Mouse (Mus musculus): ENCODE measurements around the gene Pigb.
"Not testable (repeated sequence)": the region's sequence is repeated elsewhere in the genome, so short reads cannot be mapped to it uniquely, and the experiment has no call there.

Gene Pigb

DNA sequence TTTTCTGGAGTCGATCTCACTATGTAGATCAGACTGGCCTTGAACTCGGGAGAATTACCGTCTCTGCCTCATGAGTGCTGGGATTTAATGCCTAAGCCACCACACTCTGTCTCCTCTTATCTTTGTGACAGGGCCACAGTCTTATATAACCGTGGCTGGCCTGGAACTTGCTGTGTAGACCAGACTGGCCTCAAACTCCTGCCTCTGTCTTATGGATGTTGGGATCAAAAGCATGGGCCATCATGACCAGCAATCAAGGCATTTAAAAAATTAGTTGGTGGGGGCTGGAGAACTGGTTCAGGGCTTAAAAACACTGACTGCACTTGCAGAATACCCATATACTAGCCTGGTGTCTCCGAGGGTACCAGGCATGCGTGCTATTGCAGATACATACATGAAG, at the start of gene Pigb:
TSS of gene Pigb (minus strand) at position 299 of the 400 bp plus-strand sequence.
- in situ Hi-C loops (cut with MboI, MseI): loop anchor here (5.0 kb wide), 2 partner anchors 52 to 73 kb away; no protein-coding TSS in a partner anchor

DNA sequence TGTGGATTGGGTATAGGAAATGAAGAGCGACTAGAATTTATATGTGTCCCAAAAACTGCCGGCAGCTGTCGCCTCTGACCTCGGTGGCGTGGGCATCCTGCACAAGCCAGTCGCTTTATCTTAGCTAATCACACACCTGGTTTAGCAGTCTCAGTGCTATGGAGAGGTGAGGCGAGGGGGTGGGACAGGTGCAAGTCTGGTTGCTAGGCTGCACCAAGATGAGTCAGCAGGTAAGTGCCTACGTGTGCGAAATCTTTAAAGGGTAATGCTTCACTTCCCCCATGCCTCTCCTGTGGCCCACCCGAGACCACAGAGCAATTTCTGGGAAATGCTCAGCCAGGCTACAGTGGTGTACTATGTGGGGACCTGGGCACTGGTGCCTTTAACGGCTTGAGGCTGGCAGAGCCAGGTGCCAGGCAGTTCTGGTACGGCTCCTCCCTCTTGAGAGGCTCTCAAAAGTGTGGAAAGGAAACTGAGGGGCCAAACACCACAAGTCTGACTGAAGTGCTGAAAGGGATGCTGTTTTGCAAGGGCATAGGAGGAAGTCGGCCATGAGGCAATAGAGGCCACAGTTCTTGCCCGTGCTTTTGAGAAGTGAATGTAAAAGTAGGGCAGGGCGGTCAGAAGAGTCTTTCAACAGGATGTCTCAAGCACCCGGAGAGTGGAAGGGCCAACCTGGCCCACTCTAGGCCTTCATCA, 49.2 kb upstream of the Pigb start:
- in situ Hi-C loops (cut with MboI, MseI): no loop called here

DNA sequence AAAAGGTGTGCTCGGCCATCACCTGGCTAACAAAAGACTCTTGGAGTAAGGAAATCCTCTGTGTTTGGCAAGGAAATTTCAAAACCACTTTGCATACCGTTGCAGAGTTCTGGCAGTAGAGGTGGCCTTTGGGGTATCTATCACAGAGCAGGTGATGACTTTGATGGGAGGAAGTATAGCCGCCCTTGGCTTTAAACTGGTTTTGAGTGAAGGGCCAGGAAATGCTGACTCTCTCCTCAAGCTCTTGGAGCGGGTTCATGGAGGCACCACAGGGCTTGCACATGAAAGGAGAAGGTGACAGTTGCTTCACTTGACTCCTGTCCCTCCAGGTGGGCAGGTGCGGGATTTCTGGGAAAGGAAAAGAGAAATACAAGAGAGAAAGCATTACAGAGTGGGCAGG, 47.4 kb upstream of the Pigb start:
- in situ Hi-C loops (cut with MboI, MseI): no loop called here

DNA sequence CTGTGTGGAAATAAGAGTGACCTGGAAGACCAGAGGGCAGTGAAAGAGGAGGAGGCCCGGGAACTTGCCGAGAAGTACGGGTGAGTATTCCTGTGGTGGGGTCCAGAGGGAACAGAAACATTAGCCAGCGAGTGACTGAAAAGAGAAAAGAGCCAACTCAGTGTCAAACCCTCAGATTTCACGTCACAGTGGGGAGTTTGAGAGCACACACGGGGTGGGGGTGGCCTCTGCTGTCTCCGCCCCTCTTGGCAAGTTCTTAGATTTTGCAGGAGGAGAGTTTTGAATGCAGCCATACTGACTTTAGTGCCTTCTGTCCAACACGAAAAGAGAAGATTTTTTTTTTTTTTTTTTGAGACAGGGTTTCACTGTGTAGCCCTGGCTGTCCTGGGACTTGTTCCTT, 46.9 kb upstream of the Pigb start:
- in situ Hi-C loops (cut with MboI, MseI): no loop called here

DNA sequence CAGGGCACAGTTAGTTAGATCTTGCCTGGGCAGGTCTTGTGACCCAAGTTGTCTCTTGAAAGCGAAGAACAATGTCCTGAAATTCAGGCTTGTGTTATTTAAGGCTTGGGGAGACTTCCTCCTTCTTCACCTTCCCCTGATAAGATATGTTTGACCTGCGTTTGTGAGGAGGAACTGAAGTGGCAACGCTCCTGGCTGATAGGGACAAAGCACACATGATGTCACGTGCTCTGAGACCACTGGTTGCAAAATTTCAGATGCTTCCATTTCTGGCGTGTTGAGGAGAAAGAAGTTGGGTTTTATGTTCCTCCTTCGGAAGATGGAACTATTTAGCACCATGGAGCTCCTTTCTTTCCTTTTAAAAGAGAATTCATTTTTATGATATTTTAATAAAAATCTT, 45.7 kb upstream of the Pigb start:
- in situ Hi-C loops (cut with MboI, MseI): no loop called here

DNA sequence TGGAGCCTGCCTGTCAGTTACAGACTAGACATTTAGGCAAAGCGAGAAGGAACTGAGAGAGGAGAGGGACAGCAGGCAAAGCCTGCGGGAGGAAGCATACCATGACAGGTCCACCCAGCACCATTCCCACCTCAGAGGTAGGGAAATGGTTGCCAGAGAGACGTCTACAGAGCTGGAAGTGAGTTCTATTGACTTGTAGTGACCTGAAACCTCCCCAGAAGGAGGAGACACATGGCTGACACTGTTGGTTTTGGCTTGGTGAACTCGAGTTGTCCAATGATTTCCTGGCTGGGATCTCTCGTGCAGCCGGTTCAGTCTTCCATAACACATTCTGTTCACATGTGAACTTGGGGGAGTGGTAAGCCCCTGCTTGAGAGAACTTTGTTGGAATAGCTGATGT, 43.8 kb upstream of the Pigb start:
- in situ Hi-C loops (cut with MboI, MseI): no loop called here

DNA sequence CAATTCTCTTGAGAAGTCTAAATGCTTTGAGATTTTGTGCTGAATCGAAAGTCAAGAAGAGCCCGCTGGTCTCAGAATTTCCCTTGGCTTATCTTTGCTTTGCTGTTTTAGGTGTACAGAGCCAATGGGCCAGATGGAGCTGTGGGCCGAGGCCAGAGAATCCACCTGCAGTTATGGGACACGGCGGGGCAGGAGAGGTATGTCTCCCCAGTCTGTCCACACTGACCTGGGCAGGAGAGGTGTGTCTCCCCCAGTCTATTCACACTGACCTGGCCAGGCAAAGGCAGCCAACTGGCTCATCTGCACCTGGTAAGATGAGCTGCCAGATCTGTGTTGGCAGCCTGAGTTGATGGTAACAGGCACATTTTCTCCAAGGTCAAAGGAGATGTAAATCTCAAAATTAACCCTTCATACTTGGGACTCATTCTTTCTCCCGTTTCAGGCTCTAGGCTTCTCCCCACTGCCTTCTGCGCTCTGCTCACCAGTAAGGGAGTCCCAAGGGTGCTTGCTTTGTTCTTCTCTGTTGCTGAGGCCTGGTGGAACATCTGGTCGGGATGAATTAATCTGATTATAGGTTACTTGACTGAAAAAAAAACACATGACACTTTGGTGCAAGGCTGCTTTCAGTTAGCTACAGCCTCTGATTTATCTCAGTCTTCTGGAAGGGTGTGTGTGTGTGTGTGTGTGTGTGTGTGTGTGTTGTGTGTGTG, 42.3 kb upstream of the Pigb start:
- in situ Hi-C loops (cut with MboI, MseI): no loop called here

DNA sequence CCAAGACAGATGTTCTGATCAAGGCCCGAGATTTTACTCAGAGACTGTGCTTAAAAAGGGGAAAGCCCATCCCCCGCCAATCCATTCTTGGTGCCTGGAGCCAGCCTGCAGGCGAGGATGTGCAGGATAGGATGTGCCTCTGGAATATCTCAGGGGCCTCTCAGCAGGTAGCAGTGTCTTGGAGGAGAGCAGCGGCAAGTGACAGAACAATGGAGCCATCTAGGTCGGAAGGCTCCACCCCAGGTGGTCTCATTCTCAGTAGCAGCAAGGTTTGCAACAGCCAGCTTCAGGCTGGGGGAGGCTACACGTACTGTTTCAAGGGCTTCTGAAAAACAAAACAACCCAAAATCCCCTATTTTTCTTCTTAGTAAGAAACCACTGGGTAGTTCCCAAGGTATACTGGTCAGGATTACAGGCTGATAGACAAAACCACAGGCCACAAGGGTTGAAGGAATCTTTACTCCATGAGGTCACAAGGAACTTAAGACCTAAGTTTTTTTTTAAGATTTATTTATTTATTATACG, 39.7 kb upstream of the Pigb start:
- in situ Hi-C loops (cut with MboI, MseI): no loop called here

DNA sequence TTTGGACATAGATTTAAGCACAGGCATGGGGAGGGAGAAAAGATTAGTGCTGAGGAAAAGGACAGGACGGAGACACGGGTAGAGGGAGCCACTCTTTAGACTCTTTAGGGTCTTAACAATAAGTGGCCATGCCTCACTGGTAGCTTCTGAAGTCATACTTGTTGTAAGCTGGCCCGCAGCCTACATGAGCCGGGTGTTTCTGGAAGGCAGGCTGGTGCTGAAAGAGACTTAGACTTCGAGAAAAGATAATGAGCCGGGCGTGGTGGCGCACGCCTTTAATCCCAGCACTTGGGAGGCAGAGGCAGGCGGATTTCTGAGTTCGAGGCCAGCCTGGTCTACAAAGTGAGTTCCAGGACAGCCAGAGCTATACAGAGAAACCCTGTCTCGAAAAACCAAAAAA, 39.2 kb upstream of the Pigb start:
- in situ Hi-C loops (cut with MboI, MseI): not testable (repeated sequence)

DNA sequence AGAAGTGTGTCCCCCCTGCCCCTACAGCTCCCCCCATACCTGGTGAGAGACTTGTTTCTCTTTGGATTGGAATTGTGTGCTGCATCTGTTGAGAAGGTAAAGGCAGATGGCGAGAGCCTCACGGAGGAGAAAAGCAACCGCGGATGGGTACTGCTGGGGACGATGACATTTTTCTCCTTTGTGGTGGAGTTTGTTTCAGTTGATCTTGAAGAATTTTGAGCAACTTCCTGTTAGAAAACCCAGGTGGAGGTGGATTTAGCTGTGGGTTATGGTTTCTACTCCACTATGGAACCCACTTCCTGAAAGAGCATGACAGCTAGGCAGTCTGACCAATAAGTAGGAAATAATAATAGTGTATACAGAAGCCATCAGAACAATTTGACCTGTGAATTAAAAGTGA, 33.0 kb upstream of the Pigb start:
- in situ Hi-C loops (cut with MboI, MseI): no loop called here

DNA sequence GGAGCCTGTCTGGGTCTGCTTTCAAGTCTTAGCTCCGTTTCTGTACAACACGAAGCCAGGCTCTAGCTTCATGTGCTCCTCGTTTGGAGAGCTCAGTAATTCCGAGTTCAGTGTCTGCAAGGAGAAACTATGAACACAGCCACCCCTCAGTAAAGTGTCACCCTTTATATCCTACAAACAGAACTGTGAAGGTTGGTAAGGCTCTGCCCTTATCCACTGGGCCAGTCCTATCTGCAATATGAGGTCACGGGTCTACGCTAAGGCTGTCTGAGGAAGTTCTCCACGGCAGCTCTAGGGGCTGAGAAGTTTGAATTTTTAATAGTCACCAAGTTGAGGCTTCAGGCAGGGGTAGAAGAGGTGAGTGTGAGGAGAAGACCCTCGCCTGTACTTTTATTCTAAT, 32.2 kb upstream of the Pigb start:
- in situ Hi-C loops (cut with MboI, MseI): no loop called here

DNA sequence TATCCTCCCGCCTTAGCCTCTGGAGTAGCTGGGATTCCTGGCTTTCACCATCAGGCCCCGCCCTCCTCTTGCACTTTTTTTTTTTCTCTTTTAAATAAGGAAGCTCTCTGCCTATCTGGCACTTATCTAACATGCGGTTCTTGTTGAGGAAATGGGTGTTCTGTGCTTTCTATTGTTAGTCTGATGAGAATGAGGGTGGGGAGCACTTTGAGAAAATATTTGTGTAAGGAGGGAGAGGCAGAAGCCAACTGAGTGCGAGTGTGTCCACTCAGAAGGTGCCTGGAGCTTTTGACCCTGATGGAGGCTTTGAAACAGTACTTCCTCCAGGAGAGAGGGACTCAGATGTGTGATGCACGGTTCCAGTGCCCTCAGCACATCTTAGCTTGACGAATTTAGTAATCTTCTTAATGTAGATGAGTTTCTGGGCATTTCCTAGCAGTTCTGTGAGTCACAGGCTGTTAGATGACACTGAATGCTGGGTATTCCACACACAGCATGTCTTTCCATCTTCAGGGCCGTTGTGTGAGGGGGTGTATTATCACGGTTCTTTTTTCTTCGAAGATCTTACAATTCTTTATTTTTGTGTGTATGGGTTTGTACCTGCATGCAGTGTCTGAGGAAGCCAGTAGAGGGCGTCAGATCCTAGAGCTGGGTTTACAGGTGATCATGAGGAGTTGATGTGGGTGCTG, 30.9 kb upstream of the Pigb start:
- in situ Hi-C loops (cut with MboI, MseI): no loop called here

DNA sequence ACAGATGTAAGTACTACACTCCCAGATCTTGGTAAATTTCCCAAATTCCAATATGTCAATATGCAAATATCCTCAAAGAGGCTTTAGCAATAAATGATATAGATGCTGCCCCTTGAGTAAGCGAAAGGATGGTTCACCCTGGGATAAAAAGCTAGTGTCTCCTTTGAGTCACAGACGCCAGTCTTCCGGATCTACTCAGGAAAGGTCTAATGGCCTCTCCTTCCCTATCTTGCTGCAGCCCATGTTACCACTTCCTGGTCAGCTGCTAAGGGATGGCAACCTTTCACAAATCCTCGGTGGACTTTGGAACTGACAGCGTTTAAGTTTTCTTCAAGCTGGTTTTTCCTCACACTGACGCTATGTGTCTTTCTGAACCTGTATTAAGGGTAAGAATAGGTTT, 28.5 kb upstream of the Pigb start:
- in situ Hi-C loops (cut with MboI, MseI): no loop called here

DNA sequence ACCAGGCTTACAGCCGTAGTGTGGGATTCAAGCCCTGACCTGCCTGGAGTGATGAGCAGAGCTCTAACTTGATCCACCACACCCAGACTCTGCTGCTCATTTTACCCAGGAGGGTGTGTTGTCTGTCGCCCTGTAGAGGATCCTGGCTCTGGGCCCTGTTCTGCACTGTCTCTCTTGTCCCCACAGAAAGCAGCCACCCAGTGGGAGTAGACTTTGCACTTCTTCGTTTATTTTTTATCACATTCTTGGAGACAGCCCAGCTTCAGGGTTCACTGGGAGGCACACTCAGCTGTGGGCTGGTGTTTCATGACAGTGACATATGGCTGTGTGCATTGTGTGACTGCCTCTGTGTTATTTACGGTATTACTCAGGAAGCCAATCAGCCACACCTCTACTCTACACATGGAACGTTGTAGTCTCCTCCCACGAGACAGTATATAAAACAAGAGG, 28.1 kb upstream of the Pigb start:
- in situ Hi-C loops (cut with MboI, MseI): no loop called here

DNA sequence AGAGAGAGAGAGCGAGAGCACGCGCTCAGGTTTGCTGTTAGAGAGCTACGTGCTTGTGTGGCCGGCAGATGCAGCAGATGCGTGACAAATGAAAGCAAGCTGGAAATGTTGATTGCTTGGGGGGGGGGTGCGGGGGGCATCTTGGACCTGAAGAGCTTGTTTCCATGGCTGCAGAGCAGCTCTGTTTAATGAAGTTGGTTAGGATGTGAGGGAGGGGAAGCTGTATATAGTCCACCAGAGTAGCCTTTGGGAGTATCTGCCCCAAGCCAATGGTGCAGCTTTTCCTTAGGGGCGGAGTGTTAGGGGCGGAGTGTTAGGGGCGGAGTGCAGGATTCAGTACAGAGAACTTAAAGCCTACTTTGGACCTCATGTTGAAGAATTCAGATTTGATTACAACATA, 26.9 kb upstream of the Pigb start:
- in situ Hi-C loops (cut with MboI, MseI): no loop called here

DNA sequence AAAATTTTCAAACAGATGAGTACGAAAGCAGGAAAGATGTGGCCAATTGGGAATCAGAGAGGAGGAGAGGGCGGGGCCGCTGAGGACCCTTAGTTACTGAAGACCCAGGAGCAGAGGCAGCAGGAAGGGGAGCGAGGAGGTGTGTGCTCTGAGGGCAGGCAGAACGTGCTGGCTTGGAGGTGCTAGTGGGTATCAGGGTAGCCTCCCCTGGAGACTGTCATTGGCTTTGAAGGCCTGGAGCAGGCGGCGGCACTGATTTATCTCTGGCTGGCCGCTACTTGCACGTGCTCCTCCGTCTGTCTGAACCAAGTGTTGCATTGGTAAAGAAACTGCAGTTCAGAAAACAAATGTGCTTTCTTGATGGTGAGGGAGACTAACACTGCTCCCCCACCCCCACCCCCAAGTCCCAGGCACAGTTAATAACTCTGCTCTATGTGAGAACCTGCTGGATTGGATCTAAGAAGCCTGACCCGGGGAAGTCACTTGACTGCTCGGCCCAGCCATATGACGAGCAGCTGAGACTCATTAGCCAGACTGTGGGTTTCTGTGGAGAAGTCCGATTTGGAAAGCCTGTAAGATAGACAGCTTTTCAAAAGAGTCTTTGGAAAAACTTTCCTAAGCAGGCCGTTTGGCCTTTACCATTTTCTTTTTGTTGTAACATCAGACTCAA, 23.6 kb upstream of the Pigb start:
- in situ Hi-C loops (cut with MboI, MseI): no loop called here

DNA sequence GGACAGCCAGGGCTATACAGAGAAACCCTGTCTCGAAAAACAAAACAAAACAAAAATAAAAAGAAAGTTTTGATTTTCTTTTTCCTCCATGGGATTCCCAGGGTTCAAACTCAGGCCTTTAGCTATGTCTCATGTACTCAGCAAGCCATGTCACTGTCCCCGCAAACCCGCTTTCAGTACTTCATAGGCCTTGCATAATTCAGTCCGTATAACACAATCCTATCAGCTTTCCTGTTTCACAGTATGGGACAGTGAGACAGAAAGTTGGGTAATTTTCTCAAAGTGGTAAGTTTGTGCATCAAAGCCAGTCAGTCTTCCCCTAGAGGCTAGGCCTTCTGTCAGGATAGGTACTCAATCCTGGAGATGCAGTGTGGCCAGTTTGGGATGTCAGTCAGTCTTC, 19.0 kb upstream of the Pigb start:
- in situ Hi-C loops (cut with MboI, MseI): no loop called here

DNA sequence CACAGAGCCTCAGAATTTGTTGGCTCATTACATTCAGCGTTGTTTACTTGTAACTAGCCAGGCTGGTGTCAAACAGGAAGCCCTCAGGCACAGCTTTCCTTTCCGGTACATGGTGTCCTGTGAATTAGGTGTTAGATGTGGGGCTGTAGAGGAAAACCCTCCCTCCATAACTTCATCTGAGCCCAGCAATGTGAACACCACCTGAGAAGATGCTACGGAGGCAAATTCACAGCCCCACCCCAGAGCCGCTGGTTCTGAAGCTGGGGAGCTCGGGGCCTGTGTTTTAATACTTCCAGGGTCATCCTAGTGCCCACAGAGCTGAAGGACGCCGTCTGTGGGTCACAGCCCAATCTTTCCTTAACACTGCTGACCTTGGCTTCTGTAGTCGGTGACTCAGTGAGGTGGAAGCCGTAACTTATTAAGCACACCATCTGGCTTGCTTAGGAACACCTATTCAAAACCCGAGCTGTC, 15.3 kb upstream of the Pigb start:
- in situ Hi-C loops (cut with MboI, MseI): no loop called here

DNA sequence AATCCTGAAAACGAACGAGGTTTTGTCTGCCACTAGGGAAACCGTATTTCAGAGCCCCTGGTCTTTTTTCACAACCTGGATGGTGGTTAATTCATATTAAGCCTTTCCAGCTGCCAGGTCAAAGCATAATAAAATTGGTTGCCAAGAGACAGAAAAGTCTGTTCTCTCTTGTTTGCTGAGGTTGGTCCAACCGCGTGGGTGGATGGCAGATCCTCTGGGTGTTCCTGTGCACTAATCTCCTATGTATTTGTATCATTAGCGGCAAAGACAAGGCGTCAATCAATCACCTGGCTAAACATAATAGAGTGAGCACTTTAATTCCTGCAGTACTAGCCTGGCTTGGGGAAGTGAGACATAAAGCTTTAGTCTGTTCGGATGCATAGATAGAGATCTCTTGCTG, 10.4 kb upstream of the Pigb start:
- in situ Hi-C loops (cut with MboI, MseI): no loop called here

DNA sequence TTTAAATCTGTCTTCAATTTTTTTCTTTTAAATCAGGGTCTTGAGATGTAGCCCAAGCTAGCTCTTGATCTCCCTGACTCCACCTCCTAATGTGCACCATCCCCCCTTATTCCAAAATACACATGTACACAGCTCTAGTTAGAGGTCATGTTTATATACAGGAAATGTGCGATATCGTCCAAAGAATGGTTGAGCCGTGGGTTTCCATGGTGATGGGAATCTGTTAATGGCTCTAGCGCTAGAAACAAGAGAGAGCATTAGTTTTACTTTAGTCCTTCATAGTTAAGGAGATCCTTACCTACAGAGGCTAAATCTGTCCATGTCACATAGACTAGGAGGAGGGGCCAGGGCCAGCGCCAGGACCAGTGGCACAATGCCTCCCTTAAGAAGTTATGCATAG, 9.7 kb upstream of the Pigb start:
- in situ Hi-C loops (cut with MboI, MseI): no loop called here

DNA sequence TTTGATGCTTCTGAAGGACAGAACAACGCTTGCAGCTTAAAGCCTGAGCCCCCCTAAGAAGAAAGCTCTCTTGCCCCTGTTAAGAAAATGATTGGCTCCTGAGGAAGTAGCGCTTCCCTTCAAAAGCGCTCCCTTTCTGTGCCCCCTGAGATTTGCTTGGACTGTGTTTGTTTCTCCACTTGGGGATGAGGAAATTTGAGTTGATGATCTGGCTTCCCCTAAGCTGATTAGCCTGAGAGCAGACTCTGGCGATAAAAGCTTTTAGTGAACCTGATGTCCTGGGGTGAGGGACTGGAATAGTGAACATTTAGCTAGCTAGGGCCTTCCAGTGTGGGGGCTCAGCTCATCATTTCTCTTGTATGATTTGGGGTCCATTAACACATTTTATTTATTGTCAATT, 8.7 kb upstream of the Pigb start:
- in situ Hi-C loops (cut with MboI, MseI): no loop called here

DNA sequence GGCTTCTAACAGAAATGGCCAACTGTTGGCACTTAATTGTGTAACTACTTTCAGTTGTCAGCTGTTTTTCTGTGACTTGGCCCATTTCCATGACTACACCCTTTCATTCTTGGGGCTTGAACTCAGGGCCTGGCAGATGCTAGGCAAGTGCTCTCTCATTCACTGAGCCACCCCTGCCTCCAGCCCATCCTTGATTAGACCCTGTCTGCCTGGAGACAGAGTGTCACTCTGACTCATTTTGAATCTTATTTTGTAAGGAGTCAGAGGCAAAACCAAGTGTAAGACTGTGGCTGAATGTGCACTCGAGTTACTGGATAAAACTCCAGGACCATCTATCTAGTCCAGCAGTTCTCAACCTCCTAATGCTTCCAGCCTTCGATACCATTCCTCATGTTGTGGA, 7.7 kb upstream of the Pigb start:
- in situ Hi-C loops (cut with MboI, MseI): no loop called here
